Mouse (Mus musculus) MEL (cell line): ENCODE measurements at regions not wholly inside any gene's neighbourhood (a gene's known extent, or its start where the extent isn't known, plus 50 kb on each side); places are given as distances from the start of the nearest gene placed in this dataset.

Experiments
- CTCF ChIP-seq, 3 experiments: IDR thresholded peaks in 2 of 3; conservative IDR thresholded peaks in 1 of 3; 2 replicates each; pipeline ENCODE4 v1.5.1; 2011 to 2012; ENCODE audit warnings: low read length in 3 of 3, low read depth in 2 of 3, mild to moderate bottlenecking in 2 of 3, improper control_type of control experiment in 1 of 3, inconsistent platforms in 1 of 3, mixed read lengths in 1 of 3, moderate library complexity in 1 of 3; ENCODE audit not compliant: control insufficient read depth in 1 of 3, insufficient read depth in 1 of 3, poor library complexity in 1 of 3, severe bottlenecking in 1 of 3
- EP300 ChIP-seq, 2 experiments: IDR thresholded peaks; 2 replicates each; pipeline ENCODE4 v1.6.1; 2011; ENCODE audit warnings: improper control_type of control experiment in 2 of 2, low read length in 2 of 2, low read depth in 1 of 2, mild to moderate bottlenecking in 1 of 2
- GATA1 ChIP-seq: IDR thresholded peaks from 2 replicates; pipeline ENCODE4 v1.6.1; 2011; ENCODE audit warnings: low read depth, low read length, improper control_type of control experiment
- JUND ChIP-seq: IDR thresholded peaks from 2 replicates; pipeline ENCODE4 v1.6.1; 2011; ENCODE audit warnings: low read depth, mild to moderate bottlenecking, improper control_type of control experiment, low read length
- NRF1 ChIP-seq: IDR thresholded peaks from 2 replicates; pipeline ENCODE4 v1.6.1; 2014; ENCODE audit warnings: low read depth, mild to moderate bottlenecking, inconsistent platforms, low read length, improper control_type of control experiment, moderate library complexity; ENCODE audit not compliant: poor library complexity, insufficient read depth, severe bottlenecking
- POLR2A ChIP-seq, 2 experiments: IDR thresholded peaks; 2 replicates each; pipeline ENCODE4 v1.6.1; 2011 to 2012; ENCODE audit warnings: low read length in 2 of 2, mild to moderate bottlenecking in 2 of 2, control low read depth in 1 of 2, improper control_type of control experiment in 1 of 2, low read depth in 1 of 2, moderate library complexity in 1 of 2; ENCODE audit not compliant: control insufficient read depth in 1 of 2, insufficient read depth in 1 of 2, poor library complexity in 1 of 2
- POLR2AphosphoS2 ChIP-seq: IDR thresholded peaks from 2 replicates; pipeline ENCODE4 v1.6.1; 2011; ENCODE audit warnings: low read length, improper control_type of control experiment
- RAD21 ChIP-seq: IDR thresholded peaks from 2 replicates; pipeline ENCODE4 v1.6.1; 2011; ENCODE audit warnings: mild to moderate bottlenecking, low read depth, low read length, improper control_type of control experiment
- RCOR1 ChIP-seq: IDR thresholded peaks from 2 replicates; pipeline ENCODE4 v1.6.1; 2012; ENCODE audit warnings: low read depth, mild to moderate bottlenecking, inconsistent platforms, low read length, improper control_type of control experiment
- ZMIZ1 ChIP-seq: IDR thresholded peaks from 2 replicates; pipeline ENCODE4 v1.6.1; 2012; ENCODE audit warnings: low read depth, mild to moderate bottlenecking, inconsistent platforms, low read length, improper control_type of control experiment, moderate library complexity
- ZNF384 ChIP-seq: IDR thresholded peaks from 2 replicates; pipeline ENCODE4 v1.6.1; 2012; ENCODE audit warnings: low read depth, mild to moderate bottlenecking, inconsistent platforms, low read length, improper control_type of control experiment

DNA sequence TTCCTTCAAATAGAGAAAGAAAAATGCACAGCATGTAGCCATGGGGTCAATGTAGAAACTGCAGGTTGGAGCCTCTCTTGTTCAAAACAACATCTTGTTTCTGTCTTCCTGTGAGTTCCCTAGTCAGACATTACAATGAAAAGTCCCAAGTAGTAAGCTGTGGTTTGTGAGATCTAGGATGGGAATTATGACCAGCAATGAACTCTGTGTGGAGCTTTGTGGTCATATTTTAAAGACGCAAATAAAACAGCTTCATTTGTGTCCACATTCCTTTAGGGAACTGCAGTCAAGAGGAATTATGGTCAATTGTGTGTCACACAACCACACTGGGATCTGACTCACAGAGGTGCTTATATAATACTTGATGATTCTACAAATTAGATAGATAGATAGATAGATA, 90.2 kb upstream of the Nxt1 start:
- TF ChIP-seq POLR2A (IDR thresholded peaks at IDR 0.05; ENCODE audit: control insufficient read depth in 1 of 2, insufficient read depth in 1 of 2, low read depth in 1 of 2, low read length in 2 of 2, poor library complexity in 1 of 2) (no peak), GATA1 (no peak), CTCF (IDR thresholded peaks at IDR 0.05 in 2 of 3, conservative IDR thresholded peaks at IDR 0.05 in 1 of 3; ENCODE audit: control insufficient read depth in 1 of 3, insufficient read depth in 1 of 3, low read depth in 2 of 3, low read length in 3 of 3, poor library complexity in 1 of 3, severe bottlenecking in 1 of 3) (no peak), RCOR1 (no peak), ZMIZ1 (no peak), EP300 (IDR thresholded peaks at IDR 0.05; ENCODE audit: low read depth in 1 of 2, low read length in 2 of 2) (no peak), RAD21 (no peak), POLR2AphosphoS2 (no peak), ZNF384 (no peak), NRF1 (no peak), JUND (no peak)
